Mouse (Mus musculus) midbrain, postnatal 0 days (tissue): ENCODE data around the gene Thrap3. TPM values are rescaled to one million over a fixed set of nuclear protein-coding genes. Genes with fewer than 3 reads are reported as not detected.

ENCODE experiments used
- ATAC-seq: fragments of 200-750 bp; cut with Nextera tagmentation; 2 replicates; pipeline ENCODE4 v1.8.0; 2017; ENCODE audit warnings: moderate number of reproducible peaks, mild to moderate bottlenecking, moderate TSS enrichment, moderate library complexity; ENCODE audit not compliant: low FRiP score
- DNase-seq: peaks from one replicate; pipeline ENCODE4 v3.0.0-alpha.2; 2015; ENCODE audit warnings: low spot score
- H3K27ac ChIP-seq: fragments of 300-500 bp; sonication (generic); 2 replicates; pipeline ENCODE4 v1.5.1; 2014; ENCODE audit warnings: low read depth, mild to moderate bottlenecking, low read length, mixed read lengths
- H3K27me3 ChIP-seq: fragments of 300-500 bp; sonication (generic); 2 replicates; pipeline ENCODE4 v1.6.1; 2014; ENCODE audit warnings: low read length, control low read depth, mixed read lengths; ENCODE audit not compliant: insufficient read depth
- H3K36me3 ChIP-seq: fragments of 300-500 bp; sonication (generic); 2 replicates; pipeline ENCODE4 v1.6.1; 2014; ENCODE audit warnings: low read length, control low read depth, mixed read lengths; ENCODE audit not compliant: insufficient read depth
- H3K4me1 ChIP-seq: fragments of 300-500 bp; sonication (generic); 2 replicates; pipeline ENCODE4 v1.6.1; 2014; ENCODE audit warnings: mild to moderate bottlenecking, control low read depth, antibody characterized with exemption, low read length, mixed read lengths; ENCODE audit not compliant: insufficient read depth
- H3K4me2 ChIP-seq: fragments of 300-500 bp; sonication (generic); 2 replicates; pipeline ENCODE4 v1.6.1; 2014; ENCODE audit warnings: low read depth, mild to moderate bottlenecking, low read length, mixed read lengths; ENCODE audit not compliant: poor library complexity, severe bottlenecking
- H3K4me3 ChIP-seq: fragments of 300-500 bp; sonication (generic); 2 replicates; pipeline ENCODE4 v1.5.1; 2014; ENCODE audit warnings: low read depth, mild to moderate bottlenecking, low read length, moderate library complexity
- H3K9ac ChIP-seq: fragments of 300-500 bp; sonication (generic); replicated peaks from 2 replicates; pipeline ENCODE4 v1.6.1; 2014; ENCODE audit warnings: mild to moderate bottlenecking, low read length, moderate library complexity, mixed read lengths; ENCODE audit not compliant: poor library complexity, severe bottlenecking
- H3K9me3 ChIP-seq: fragments of 300-500 bp; sonication (generic); 2 replicates; pipeline ENCODE4 v1.6.1; 2016; ENCODE audit warnings: low read length, control low read depth
- CTCF ChIP-seq: IDR thresholded peaks from 2 replicates; pipeline ENCODE4 v1.5.1; 2016; ENCODE audit warnings: antibody characterized with exemption, mild to moderate bottlenecking
- WGBS: fragments of 180-500 bp; shearing (Covaris S2); extraction: QIAGEN DNeasy Blood & Tissue Kit; methylation state at CpG from one replicate; pipeline ENCODE4 v1.1.7; 2014; 5-methylcytosine and 5-hydroxymethylcytosine counted together
- polyA plus RNA-seq: library from polyadenylated mRNA; unstranded; fragments of >200 nt; fragmentation: Nextera tagmentation; extraction: Ambion mirVana; gene quantifications from 2 replicates; pipeline ENCODE4 v1.2.1, GENCODE M21; 2015
- total RNA-seq: library from RNA; depleted of rRNA; stranded (reverse); fragments of >200 nt; gene quantifications from 2 replicates; pipeline ENCODE4 v1.2.3, GENCODE M21; 2014

Thrap3 gene
- total and polyA plus RNA-seq, 2 experiments from 2014 or later, result 94.8 to 162 TPM

- H3K4me1 ChIP-seq, result 0 out of 2 replicates have a peak, but pooled peaks cover 3% of the 10 kb centered on the region
- no peak overlapping the region for H3K27ac ChIP-seq
- H3K9ac ChIP-seq, result no peak overlapping the region
- no peak overlapping the region for H3K4me3 ChIP-seq
- no peak overlapping the region for H3K4me2 ChIP-seq
- 50% methylated on average over 1 of the region's 1 CpGs for WGBS
- DNase-seq (no peak), ATAC-seq (no peak)
- H3K9me3 ChIP-seq, result no peaks in the 10 kb centered on the region
- H3K27me3 ChIP-seq, result no peaks in the 10 kb centered on the region
- no peak for TF ChIP-seq CTCF
- H3K36me3 ChIP-seq, result no peaks in the 10 kb centered on the region
Observed at GRCm38 (mm10) chr4:126205386-126205785, 2.8 kb upstream of the Thrap3 start.

GRCm38 (mm10) chr4:126204661-126205230, 2.2 kb upstream of the Thrap3 start:
- Histone ChIP-seq H3K4me1 (0 out of 2 replicates have a peak, but pooled peaks cover 3% of the 10 kb centered on the region), H3K27ac (no peak overlapping the region), H3K27me3 (no peaks in the 10 kb centered on the region), H3K36me3 (no peaks in the 10 kb centered on the region), H3K9ac (no peak overlapping the region), H3K4me3 (no peak overlapping the region), H3K9me3 (no peaks in the 10 kb centered on the region), H3K4me2 (no peak overlapping the region)
- no peak for TF ChIP-seq CTCF
- 91% methylated on average over 12 of the region's 12 CpGs for WGBS
- ATAC-seq, result no peak
- DNase-seq, result no peak

GRCm38 (mm10) chr4:126204016-126204415, 1.5 kb upstream of the Thrap3 start:
- no peak overlapping the region for H3K4me2 ChIP-seq
- DNase-seq (no peak), ATAC-seq (no peak)
- WGBS, result 79% methylated on average over 8 of the region's 8 CpGs
- H3K36me3 ChIP-seq, result no peaks in the 10 kb centered on the region
- no peak overlapping the region for H3K9ac ChIP-seq
- no peak overlapping the region for H3K27ac ChIP-seq
- no peak for TF ChIP-seq CTCF
- no peaks in the 10 kb centered on the region for H3K27me3 ChIP-seq
- H3K4me1 ChIP-seq, result 0 out of 2 replicates have a peak, but pooled peaks cover 3% of the 10 kb centered on the region
- H3K9me3 ChIP-seq, result no peaks in the 10 kb centered on the region
- no peak overlapping the region for H3K4me3 ChIP-seq

GRCm38 (mm10) chr4:126203336-126203895, 856 bp upstream of the Thrap3 start:
- 69% methylated on average over 10 of the region's 10 CpGs for WGBS
- Histone ChIP-seq H3K4me2 (peak overlapping the region; percentile 49), H3K36me3 (no peaks in the 10 kb centered on the region), H3K27ac (peak overlapping the region; percentile 92), H3K9ac (peak overlapping the region; percentile 48; the same call in 1 of the 2 replicates), H3K9me3 (no peaks in the 10 kb centered on the region), H3K27me3 (no peaks in the 10 kb centered on the region), H3K4me1 (0 out of 2 replicates have a peak, but pooled peaks cover 3% of the 10 kb centered on the region), H3K4me3 (peak overlapping the region; percentile 88)
- DNase-seq (no peak), ATAC-seq (no peak)
- TF ChIP-seq CTCF, result no peak

- Histone ChIP-seq H3K27me3 (no peaks in the 10 kb centered on the region), H3K4me2 (peak overlapping the region; percentile 65), H3K27ac (peak overlapping the region; percentile 92), H3K36me3 (no peaks in the 10 kb centered on the region), H3K4me3 (peak overlapping the region; percentile 88), H3K9ac (peak overlapping the region; percentile 80), H3K9me3 (no peaks in the 10 kb centered on the region), H3K4me1 (0 out of 2 replicates have a peak, but pooled peaks cover 3% of the 10 kb centered on the region)
- TF ChIP-seq CTCF, result peak; percentile 59
- peak; percentile 52 for DNase-seq
- under 1% methylated on average over 28 of the region's 28 CpGs for WGBS
- no peak for ATAC-seq
Observed at GRCm38 (mm10) chr4:126201514-126202302, 852 bp downstream of the Thrap3 start.

GRCm38 (mm10) chr4:126200656-126201055, 1.9 kb downstream of the Thrap3 start:
- H3K4me3 ChIP-seq, result peak overlapping the region; percentile 88; the same call in 1 of the 2 replicates
- no peaks in the 10 kb centered on the region for H3K27me3 ChIP-seq
- H3K4me2 ChIP-seq, result peak overlapping the region; percentile 65
- 65% methylated on average over 2 of the region's 2 CpGs for WGBS
- no peak for ATAC-seq
- H3K36me3 ChIP-seq, result no peaks in the 10 kb centered on the region
- H3K4me1 ChIP-seq, result 0 out of 2 replicates have a peak, but pooled peaks cover 3% of the 10 kb centered on the region
- H3K9me3 ChIP-seq, result no peaks in the 10 kb centered on the region
- H3K27ac ChIP-seq, result no peak overlapping the region
- TF ChIP-seq CTCF, result no peak
- DNase-seq, result no peak
- H3K9ac ChIP-seq, result no peak overlapping the region
